Mouse (Mus musculus) embryonic facial prominence, embryonic 10.5 days (tissue): ENCODE measurements around the gene Samd3. TPM values are rescaled to one million over a fixed set of nuclear protein-coding genes. Genes with fewer than 3 reads are reported as not detected.

ENCODE experiments used
- DNase-seq: peaks from one replicate; pipeline ENCODE4 v3.0.0-alpha.2; 2017; ENCODE audit warnings: low spot score
- H3K27ac ChIP-seq: fragments of 300-500 bp; sonication (generic); replicated peaks from 2 replicates; pipeline ENCODE4 v1.5.1; 2016; ENCODE audit warnings: mild to moderate bottlenecking
- H3K27me3 ChIP-seq: fragments of 300-500 bp; sonication (generic); replicated peaks from 2 replicates; pipeline ENCODE4 v1.6.1; 2016; ENCODE audit warnings: low read depth, mild to moderate bottlenecking; ENCODE audit not compliant: poor library complexity, severe bottlenecking
- H3K36me3 ChIP-seq: fragments of 300-500 bp; sonication (generic); replicated peaks from 2 replicates; pipeline ENCODE4 v1.6.1; 2016; ENCODE audit warnings: mild to moderate bottlenecking, moderate library complexity
- H3K4me1 ChIP-seq: fragments of 300-500 bp; sonication (generic); 2 replicates; pipeline ENCODE4 v1.6.1; 2016
- H3K4me3 ChIP-seq: fragments of 300-500 bp; sonication (generic); 2 replicates; pipeline ENCODE4 v1.5.1; 2016; ENCODE audit warnings: mild to moderate bottlenecking, moderate library complexity
- H3K9me3 ChIP-seq: fragments of 300-500 bp; sonication (generic); 2 replicates; pipeline ENCODE4 v1.6.1; 2016; ENCODE audit warnings: mild to moderate bottlenecking
- WGBS: fragments of 180-500 bp; shearing (Covaris S2); methylation state at CpG from one replicate; pipeline ENCODE4 v1.1.7; 2016; 5-methylcytosine and 5-hydroxymethylcytosine counted together
- polyA plus RNA-seq: library from polyadenylated mRNA; unstranded; fragments of >200 nt; fragmentation: Nextera tagmentation; extraction: Ambion mirVana; gene quantifications from 2 replicates; pipeline ENCODE4 v1.2.1, GENCODE M21; 2016

Samd3 gene
- polyA plus RNA-seq, 1 experiment from 2014 or later: 0.72 TPM

GRCm38 (mm10) chr10:26244466-26244865 is 15.0 kb downstream of the Samd3 start:
- Histone ChIP-seq H3K27me3 (no peaks in the 10 kb centered on the region), H3K4me3 (no peak overlapping the region), H3K9me3 (no peaks in the 10 kb centered on the region), H3K4me1 (no peaks in the 10 kb centered on the region), H3K36me3 (no peaks in the 10 kb centered on the region), H3K27ac (no peak overlapping the region)
- 90% methylated on average over 6 of the region's 6 CpGs for WGBS
- no peak for DNase-seq

GRCm38 (mm10) chr10:26249426-26250165 is 20.1 kb downstream of the Samd3 start:
- Histone ChIP-seq H3K36me3 (no peaks in the 10 kb centered on the region), H3K4me3 (no peak overlapping the region), H3K27ac (no peak overlapping the region), H3K27me3 (no peaks in the 10 kb centered on the region), H3K4me1 (no peaks in the 10 kb centered on the region), H3K9me3 (no peaks in the 10 kb centered on the region)
- no peak for DNase-seq
- WGBS: 89% methylated on average over 7 of the region's 7 CpGs

GRCm38 (mm10) chr10:26259908-26260307 is 30.4 kb downstream of the Samd3 start:
- Histone ChIP-seq H3K4me3 (no peak overlapping the region), H3K27me3 (no peaks in the 10 kb centered on the region), H3K4me1 (0 out of 2 replicates have a peak, but pooled peaks cover 3% of the 10 kb centered on the region), H3K27ac (no peak overlapping the region), H3K9me3 (no peaks in the 10 kb centered on the region), H3K36me3 (no peaks in the 10 kb centered on the region)
- WGBS: 61% methylated on average over 4 of the region's 4 CpGs
- no peak for DNase-seq

- 0 out of 2 replicates have a peak, but pooled peaks cover 3% of the 10 kb centered on the region for H3K4me1 ChIP-seq
- no peak overlapping the region for H3K27ac ChIP-seq
- no peak overlapping the region for H3K4me3 ChIP-seq
- 84% methylated on average over 3 of the region's 3 CpGs for WGBS
- no peak for DNase-seq
- no peaks in the 10 kb centered on the region for H3K27me3 ChIP-seq
- no peaks in the 10 kb centered on the region for H3K9me3 ChIP-seq
- no peaks in the 10 kb centered on the region for H3K36me3 ChIP-seq
Measured at GRCm38 (mm10) chr10:26263744-26264459, 34.4 kb downstream of the Samd3 start.

GRCm38 (mm10) chr10:26275414-26275813 is 45.9 kb downstream of the Samd3 start:
- no peaks in the 10 kb centered on the region for H3K9me3 ChIP-seq
- DNase-seq: no peak
- H3K36me3 ChIP-seq: peaks cover 68% of the 10 kb centered on the region
- H3K27me3 ChIP-seq: no peaks in the 10 kb centered on the region
- no peak overlapping the region for H3K4me3 ChIP-seq
- H3K4me1 ChIP-seq: no peaks in the 10 kb centered on the region
- no peak overlapping the region for H3K27ac ChIP-seq
- 94% methylated on average over 6 of the region's 6 CpGs for WGBS

- DNase-seq: peak; percentile 25
- 53% methylated on average over 8 of the region's 8 CpGs for WGBS
- no peak overlapping the region for H3K27ac ChIP-seq
- H3K4me1 ChIP-seq: no peaks in the 10 kb centered on the region
- no peak overlapping the region for H3K4me3 ChIP-seq
- H3K27me3 ChIP-seq: no peaks in the 10 kb centered on the region
- no peaks in the 10 kb centered on the region for H3K9me3 ChIP-seq
- H3K36me3 ChIP-seq: peaks cover 82% of the 10 kb centered on the region
Measured at GRCm38 (mm10) chr10:26280009-26280408, 50.5 kb downstream of the Samd3 start.

GRCm38 (mm10) chr10:26287136-26287535 is 57.6 kb downstream of the Samd3 start:
- 91% methylated on average over 7 of the region's 7 CpGs for WGBS

GRCm38 (mm10) chr10:26297200-26297599 is 67.7 kb downstream of the Samd3 start:
- H3K9me3 ChIP-seq: no peaks in the 10 kb centered on the region
- H3K36me3 ChIP-seq: peaks cover 79% of the 10 kb centered on the region
- H3K4me3 ChIP-seq: no peak overlapping the region
- no peaks in the 10 kb centered on the region for H3K27me3 ChIP-seq
- WGBS: 86% methylated on average over 3 of the region's 3 CpGs
- no peak overlapping the region for H3K27ac ChIP-seq
- H3K4me1 ChIP-seq: no peaks in the 10 kb centered on the region
- DNase-seq: no peak

More at GRCm38 (mm10) chr10:26287136-26287535, 57.6 kb downstream of the Samd3 start:
- DNase-seq: no peak
- no peaks in the 10 kb centered on the region for H3K4me1 ChIP-seq
- peaks cover 64% of the 10 kb centered on the region for H3K36me3 ChIP-seq
- no peaks in the 10 kb centered on the region for H3K27me3 ChIP-seq
- H3K4me3 ChIP-seq: no peak overlapping the region
- no peaks in the 10 kb centered on the region for H3K9me3 ChIP-seq
- H3K27ac ChIP-seq: no peak overlapping the region

- no peak for DNase-seq
- Histone ChIP-seq H3K27me3 (no peaks in the 10 kb centered on the region), H3K4me3 (no peak overlapping the region), H3K27ac (no peak overlapping the region), H3K9me3 (no peaks in the 10 kb centered on the region), H3K36me3 (peaks cover 79% of the 10 kb centered on the region), H3K4me1 (no peaks in the 10 kb centered on the region)
- 91% methylated on average over 7 of the region's 7 CpGs for WGBS
Measured at GRCm38 (mm10) chr10:26297626-26298025, 68.1 kb downstream of the Samd3 start.

- Histone ChIP-seq H3K36me3 (peaks cover 65% of the 10 kb centered on the region), H3K27ac (no peak overlapping the region), H3K4me1 (no peaks in the 10 kb centered on the region), H3K9me3 (no peaks in the 10 kb centered on the region), H3K27me3 (no peaks in the 10 kb centered on the region), H3K4me3 (no peak overlapping the region)
- WGBS: 93% methylated on average over 4 of the region's 4 CpGs
- no peak for DNase-seq
Measured at GRCm38 (mm10) chr10:26302336-26302735, 72.8 kb downstream of the Samd3 start.

- Histone ChIP-seq H3K36me3 (peaks cover 65% of the 10 kb centered on the region), H3K27ac (no peak overlapping the region), H3K27me3 (no peaks in the 10 kb centered on the region), H3K4me1 (no peaks in the 10 kb centered on the region), H3K4me3 (no peak overlapping the region), H3K9me3 (no peaks in the 10 kb centered on the region)
- WGBS: 93% methylated on average over 6 of the region's 6 CpGs
- DNase-seq: no peak
Measured at GRCm38 (mm10) chr10:26303485-26303884, 74.0 kb downstream of the Samd3 start.

GRCm38 (mm10) chr10:26314327-26314726 is 84.8 kb downstream of the Samd3 start:
- Histone ChIP-seq H3K27ac (no peak overlapping the region), H3K27me3 (no peaks in the 10 kb centered on the region), H3K36me3 (peaks cover 92% of the 10 kb centered on the region), H3K9me3 (no peaks in the 10 kb centered on the region), H3K4me1 (no peaks in the 10 kb centered on the region), H3K4me3 (no peak overlapping the region)
- no peak for DNase-seq
- 83% methylated on average over 15 of the region's 15 CpGs for WGBS

- no peak for DNase-seq
- H3K36me3 ChIP-seq: peaks cover 82% of the 10 kb centered on the region
- no peak overlapping the region for H3K4me3 ChIP-seq
- no peaks in the 10 kb centered on the region for H3K27me3 ChIP-seq
- no peaks in the 10 kb centered on the region for H3K4me1 ChIP-seq
- WGBS: 90% methylated on average over 4 of the region's 4 CpGs
- no peak overlapping the region for H3K27ac ChIP-seq
- H3K9me3 ChIP-seq: no peaks in the 10 kb centered on the region
Measured at GRCm38 (mm10) chr10:26320679-26321078, 91.2 kb downstream of the Samd3 start.
